Mouse (Mus musculus): ENCODE results near the gene Nxf2. TPM values are rescaled to one million over a fixed set of nuclear protein-coding genes. Genes with fewer than 3 reads are reported as not detected.
A peak's percentile ranks its signal among the peaks of the same experiment; 100 is the strongest.

Nxf2 gene
- 0.43 and 0.74 TPM in 2 replicates for polyA plus RNA-seq (2014; fragmentation: Nextera tagmentation; extraction: Ambion mirVana)

- Histone ChIP-seq H3K36me3 (ENCODE audit: control insufficient read depth, insufficient read depth, low read length) (no peaks in the 10 kb centered on the region), H3K9me3 (ENCODE audit: control insufficient read depth, low read length) (no peaks in the 10 kb centered on the region), H3K27ac (ENCODE audit: low read depth, low read length) (no peak within 1 kb of the TSS), H3K4me1 (replicated peaks; ENCODE audit: control insufficient read depth, insufficient read depth, low read length) (no peaks in the 10 kb centered on the region), H3K4me3 (ENCODE audit: low read depth, low read length) (peak within 1 kb of the TSS; percentile 18; the same call in 1 of the 2 replicates), H3K27me3 (ENCODE audit: control insufficient read depth, insufficient read depth, low read length) (no peaks in the 10 kb centered on the region; the same call in 1 of the 2 replicates), H3K9ac (ENCODE audit: low read depth, low read length) (no peak within 1 kb of the TSS), H3K4me2 (replicated peaks; ENCODE audit: low read depth, low read length) (peak within 1 kb of the TSS; percentile 42)
- DNase-seq (ENCODE audit: low spot score) (no peak), ATAC-seq (ENCODE audit: low FRiP score) (no peak)
- 94% methylated on average over 19 of the region's 19 CpGs for WGBS
Measured at GRCm38 (mm10) chrX:134964546-134964945, at the start of gene Nxf2. Gene Nxf2, minus strand, starts transcription at chrX:134964754.

- Histone ChIP-seq H3K27me3 (ENCODE audit: control insufficient read depth, insufficient read depth, low read length) (no peaks in the 10 kb centered on the region), H3K4me3 (ENCODE audit: low read depth, low read length) (no peak overlapping the region), H3K27ac (ENCODE audit: low read depth, low read length) (no peak overlapping the region), H3K9ac (ENCODE audit: low read depth, low read length) (no peak overlapping the region), H3K36me3 (ENCODE audit: control insufficient read depth, insufficient read depth, low read length) (no peaks in the 10 kb centered on the region), H3K4me1 (replicated peaks; ENCODE audit: control insufficient read depth, insufficient read depth, low read length) (no peaks in the 10 kb centered on the region), H3K4me2 (replicated peaks; ENCODE audit: low read depth, low read length) (no peak overlapping the region), H3K9me3 (ENCODE audit: control insufficient read depth, low read length) (no peaks in the 10 kb centered on the region)
- ATAC-seq (ENCODE audit: low FRiP score) (no peak), DNase-seq (ENCODE audit: low spot score) (no peak)
- WGBS, result 58% methylated on average over 3 of the region's 3 CpGs
Measured at GRCm38 (mm10) chrX:135011381-135011780, 46.8 kb upstream of the Nxf2 start.

GRCm38 (mm10) chrX:135009471-135009815 lies 44.9 kb upstream of the Nxf2 start:
- Histone ChIP-seq H3K27ac (ENCODE audit: low read depth, low read length) (no peak overlapping the region), H3K9ac (ENCODE audit: low read depth, low read length) (no peak overlapping the region), H3K4me1 (replicated peaks; ENCODE audit: control insufficient read depth, insufficient read depth, low read length) (no peaks in the 10 kb centered on the region), H3K9me3 (ENCODE audit: control insufficient read depth, low read length) (no peaks in the 10 kb centered on the region), H3K27me3 (ENCODE audit: control insufficient read depth, insufficient read depth, low read length) (no peaks in the 10 kb centered on the region), H3K4me2 (replicated peaks; ENCODE audit: low read depth, low read length) (peak overlapping the region; percentile 31), H3K4me3 (ENCODE audit: low read depth, low read length) (peak overlapping the region; percentile 25; the same call in 1 of the 2 replicates), H3K36me3 (ENCODE audit: control insufficient read depth, insufficient read depth, low read length) (no peaks in the 10 kb centered on the region)
- ATAC-seq (ENCODE audit: low FRiP score), result no peak; the same call in 1 of the 2 replicates
- no peak for DNase-seq (ENCODE audit: low spot score)
- WGBS, result 37% methylated on average over 6 of the region's 6 CpGs

- Histone ChIP-seq H3K36me3 (ENCODE audit: control insufficient read depth, insufficient read depth, low read length) (no peaks in the 10 kb centered on the region), H3K4me2 (replicated peaks; ENCODE audit: low read depth, low read length) (peak within 1 kb of the TSS; percentile 31), H3K9ac (ENCODE audit: low read depth, low read length) (peak within 1 kb of the TSS; percentile 72), H3K27me3 (ENCODE audit: control insufficient read depth, insufficient read depth, low read length) (no peaks in the 10 kb centered on the region), H3K4me1 (replicated peaks; ENCODE audit: control insufficient read depth, insufficient read depth, low read length) (no peaks in the 10 kb centered on the region), H3K4me3 (ENCODE audit: low read depth, low read length) (peak within 1 kb of the TSS; percentile 58), H3K9me3 (ENCODE audit: control insufficient read depth, low read length) (no peaks in the 10 kb centered on the region), H3K27ac (ENCODE audit: low read depth, low read length) (peak within 1 kb of the TSS; percentile 89)
- DNase-seq (ENCODE audit: low spot score) (peak; percentile 84), ATAC-seq (ENCODE audit: low FRiP score) (peak; percentile 98)
- WGBS, result 19% methylated on average over 31 of the region's 65 CpGs
Measured at GRCm38 (mm10) chrX:135008720-135009470, 44.3 kb upstream of the Nxf2 start, which contains the start of gene Zmat1. Gene Zmat1, minus strand, starts transcription at chrX:135009209.

GRCm38 (mm10) chrX:135008021-135008420 lies 43.5 kb upstream of the Nxf2 start:
- Histone ChIP-seq H3K4me2 (replicated peaks; ENCODE audit: low read depth, low read length) (peak overlapping the region; percentile 28), H3K27me3 (ENCODE audit: control insufficient read depth, insufficient read depth, low read length) (no peaks in the 10 kb centered on the region), H3K36me3 (ENCODE audit: control insufficient read depth, insufficient read depth, low read length) (no peaks in the 10 kb centered on the region), H3K27ac (ENCODE audit: low read depth, low read length) (no peak overlapping the region), H3K9me3 (ENCODE audit: control insufficient read depth, low read length) (no peaks in the 10 kb centered on the region), H3K9ac (ENCODE audit: low read depth, low read length) (no peak overlapping the region), H3K4me3 (ENCODE audit: low read depth, low read length) (peak overlapping the region; percentile 58), H3K4me1 (replicated peaks; ENCODE audit: control insufficient read depth, insufficient read depth, low read length) (no peaks in the 10 kb centered on the region)
- ATAC-seq (ENCODE audit: low FRiP score), result peak; percentile 5; the same call in 1 of the 2 replicates
- DNase-seq (ENCODE audit: low spot score), result peak; percentile 7
- WGBS, result 30% methylated on average over 5 of the region's 5 CpGs

GRCm38 (mm10) chrX:134963305-134964094 lies 1.1 kb downstream of the Nxf2 start:
- 65% methylated on average over 35 of the region's 53 CpGs for WGBS
- no peaks in the 10 kb centered on the region for H3K36me3 ChIP-seq (ENCODE audit: control insufficient read depth, insufficient read depth, low read length)
- DNase-seq (ENCODE audit: low spot score) (peak; percentile 65), ATAC-seq (ENCODE audit: low FRiP score) (peak; percentile 87)
- no peak overlapping the region for H3K27ac ChIP-seq (ENCODE audit: low read depth, low read length)
- H3K4me2 ChIP-seq (replicated peaks; ENCODE audit: low read depth, low read length), result peak overlapping the region; percentile 42
- peak overlapping the region; percentile 18; the same call in 1 of the 2 replicates for H3K4me3 ChIP-seq (ENCODE audit: low read depth, low read length)
- H3K9me3 ChIP-seq (ENCODE audit: control insufficient read depth, low read length), result no peaks in the 10 kb centered on the region
- H3K27me3 ChIP-seq (ENCODE audit: control insufficient read depth, insufficient read depth, low read length), result no peaks in the 10 kb centered on the region
- H3K4me1 ChIP-seq (replicated peaks; ENCODE audit: control insufficient read depth, insufficient read depth, low read length), result no peaks in the 10 kb centered on the region
- no peak overlapping the region for H3K9ac ChIP-seq (ENCODE audit: low read depth, low read length)

GRCm38 (mm10) chrX:134930361-134930760 lies 34.2 kb downstream of the Nxf2 start:
- H3K9ac ChIP-seq (ENCODE audit: low read depth, low read length), result no peak overlapping the region
- no peaks in the 10 kb centered on the region for H3K36me3 ChIP-seq (ENCODE audit: control insufficient read depth, insufficient read depth, low read length)
- DNase-seq (ENCODE audit: low spot score) (peak; percentile 52), ATAC-seq (ENCODE audit: low FRiP score) (no peak)
- H3K4me3 ChIP-seq (ENCODE audit: low read depth, low read length), result no peak overlapping the region
- no peaks in the 10 kb centered on the region for H3K9me3 ChIP-seq (ENCODE audit: control insufficient read depth, low read length)
- H3K4me2 ChIP-seq (replicated peaks; ENCODE audit: low read depth, low read length), result no peak overlapping the region
- WGBS, result 32% methylated on average over 5 of the region's 5 CpGs
- H3K4me1 ChIP-seq (replicated peaks; ENCODE audit: control insufficient read depth, insufficient read depth, low read length), result no peaks in the 10 kb centered on the region
- no peaks in the 10 kb centered on the region for H3K27me3 ChIP-seq (ENCODE audit: control insufficient read depth, insufficient read depth, low read length)
- no peak overlapping the region for H3K27ac ChIP-seq (ENCODE audit: low read depth, low read length)

- Histone ChIP-seq H3K27ac (ENCODE audit: low read depth, low read length) (no peak overlapping the region), H3K36me3 (ENCODE audit: control insufficient read depth, insufficient read depth, low read length) (no peaks in the 10 kb centered on the region), H3K27me3 (ENCODE audit: control insufficient read depth, insufficient read depth, low read length) (no peaks in the 10 kb centered on the region), H3K4me3 (ENCODE audit: low read depth, low read length) (no peak overlapping the region), H3K9ac (ENCODE audit: low read depth, low read length) (no peak overlapping the region), H3K4me2 (replicated peaks; ENCODE audit: low read depth, low read length) (no peak overlapping the region), H3K4me1 (replicated peaks; ENCODE audit: control insufficient read depth, insufficient read depth, low read length) (no peaks in the 10 kb centered on the region), H3K9me3 (ENCODE audit: control insufficient read depth, low read length) (no peaks in the 10 kb centered on the region)
- 84% methylated on average over 5 of the region's 5 CpGs for WGBS
- DNase-seq (ENCODE audit: low spot score) (peak; percentile 1), ATAC-seq (ENCODE audit: low FRiP score) (no peak)
Measured at GRCm38 (mm10) chrX:134929927-134930326, 34.6 kb downstream of the Nxf2 start.

Data from hindbrain, embryonic 11.5 days (tissue).